Mouse (Mus musculus) testis, postnatal 10 days (tissue): ENCODE results near the gene Ralgapa2.

ENCODE experiments used
- DNase-seq: peaks from one replicate; pipeline ENCODE4 v3.0.0; 2021; ENCODE audit warnings: low spot score

Ralgapa2 gene

DNA sequence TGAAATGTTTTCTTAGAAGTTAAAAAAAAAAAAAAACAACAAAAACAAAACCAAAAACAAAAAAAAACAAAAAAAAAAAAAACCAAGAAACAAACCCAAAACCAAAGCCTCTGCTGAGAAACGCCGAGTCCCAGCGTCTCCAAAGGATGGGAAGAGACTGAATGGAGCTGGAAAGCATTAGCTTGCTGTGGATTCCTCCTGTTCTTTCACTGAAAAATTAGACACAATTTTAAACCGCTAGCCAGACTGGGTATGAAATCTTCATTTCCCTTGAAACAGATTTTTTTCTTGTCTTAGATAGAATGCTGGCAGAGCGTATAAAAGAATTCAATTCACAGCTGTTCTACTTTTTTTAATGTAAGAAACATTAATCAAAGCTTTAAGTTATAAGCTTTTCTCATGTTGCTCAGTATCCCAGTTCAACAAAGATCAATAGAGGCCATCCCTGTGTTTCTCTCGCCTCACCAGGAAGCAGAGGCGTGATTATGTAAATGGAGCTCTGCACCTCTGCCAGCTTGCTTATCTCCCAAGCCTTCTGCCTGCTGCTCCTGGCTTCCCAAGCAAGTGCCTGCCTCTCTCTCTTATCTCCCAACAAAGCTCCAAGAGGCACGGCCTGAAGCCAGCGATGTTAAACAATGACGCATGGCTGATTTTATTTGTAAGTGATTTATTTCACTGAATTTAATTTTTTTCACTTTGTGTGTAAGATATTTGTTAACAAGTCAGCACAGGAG is 253.2 kb downstream of the Ralgapa2 start:
- DNase-seq = no peak

DNA sequence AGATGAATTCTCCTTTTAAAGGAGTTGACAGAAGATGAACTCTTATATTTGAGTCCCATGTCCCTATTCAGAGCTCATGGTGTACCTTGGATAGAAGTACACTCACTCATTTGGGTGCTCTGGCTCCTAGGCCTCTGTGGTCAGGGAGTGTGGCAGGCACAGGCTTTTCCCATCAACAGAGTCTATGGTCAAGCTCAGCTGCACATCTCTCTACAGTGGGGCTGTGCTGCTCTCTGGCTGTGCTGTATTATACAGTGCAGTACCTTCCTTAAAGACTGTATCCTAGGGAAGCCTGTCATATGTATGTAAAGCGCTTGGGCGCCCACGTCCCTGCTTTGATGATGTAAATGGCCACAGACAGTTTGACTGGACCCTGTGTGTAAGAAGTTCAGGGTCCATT is 254.5 kb downstream of the Ralgapa2 start:
- DNase-seq = no peak

- DNase-seq = no peak
Observed at GRCm38 (mm10) chr2:146257037-146257436, 255.1 kb downstream of the Ralgapa2 start.

DNA sequence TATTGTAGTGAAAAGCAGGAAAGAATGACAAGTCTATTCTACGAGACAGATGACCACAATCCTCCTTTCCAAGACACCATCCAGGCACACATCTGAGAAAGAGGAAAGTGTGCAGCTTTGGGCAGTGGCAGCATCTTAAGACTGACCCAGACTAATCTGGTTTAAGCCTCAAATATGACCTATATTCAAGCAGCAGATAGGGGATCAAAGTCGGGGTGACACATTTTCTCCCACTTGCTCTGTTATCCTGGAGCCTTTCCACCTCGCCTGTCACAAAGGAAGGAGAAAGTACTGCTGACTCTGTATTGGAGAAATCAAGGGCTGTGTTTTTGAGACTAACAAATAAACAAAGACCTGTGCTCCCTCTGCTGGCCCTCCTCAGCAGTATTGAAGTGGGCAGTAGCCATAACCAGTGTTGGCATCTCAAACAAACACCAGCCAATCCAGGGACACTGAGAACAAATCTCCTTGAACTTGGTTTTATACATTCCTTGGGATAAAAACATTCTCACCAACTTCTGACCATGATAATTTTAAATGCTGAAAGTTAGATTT is 255.7 kb downstream of the Ralgapa2 start:
- DNase-seq = no peak

GRCm38 (mm10) chr2:146255636-146256035 is 256.5 kb downstream of the Ralgapa2 start:
- DNase-seq = no peak

- DNase-seq = no peak
Observed at GRCm38 (mm10) chr2:146254387-146254786, 257.8 kb downstream of the Ralgapa2 start.

GRCm38 (mm10) chr2:146250236-146250904 is 261.8 kb downstream of the Ralgapa2 start:
- DNase-seq = no peak

DNA sequence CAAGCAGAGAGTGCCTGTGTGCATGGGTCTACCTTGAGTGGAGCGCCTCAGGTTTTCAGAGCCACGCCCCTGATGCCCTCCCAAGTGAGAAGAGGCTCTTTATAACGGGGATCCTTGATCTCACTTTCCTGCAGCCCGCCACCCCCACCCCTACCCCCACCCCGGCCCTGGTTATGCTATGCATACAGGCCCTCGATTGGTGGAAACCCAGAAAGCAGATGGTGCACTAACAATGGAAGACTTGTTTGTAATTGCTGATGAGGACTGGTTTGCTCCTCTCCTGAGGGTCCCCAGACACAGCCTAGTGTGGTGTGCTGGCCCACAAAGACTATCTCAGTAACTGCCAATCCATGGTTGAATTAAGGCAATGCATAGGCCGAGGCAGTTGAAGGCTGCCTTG is 263.1 kb downstream of the Ralgapa2 start:
- no peak for DNase-seq

DNA sequence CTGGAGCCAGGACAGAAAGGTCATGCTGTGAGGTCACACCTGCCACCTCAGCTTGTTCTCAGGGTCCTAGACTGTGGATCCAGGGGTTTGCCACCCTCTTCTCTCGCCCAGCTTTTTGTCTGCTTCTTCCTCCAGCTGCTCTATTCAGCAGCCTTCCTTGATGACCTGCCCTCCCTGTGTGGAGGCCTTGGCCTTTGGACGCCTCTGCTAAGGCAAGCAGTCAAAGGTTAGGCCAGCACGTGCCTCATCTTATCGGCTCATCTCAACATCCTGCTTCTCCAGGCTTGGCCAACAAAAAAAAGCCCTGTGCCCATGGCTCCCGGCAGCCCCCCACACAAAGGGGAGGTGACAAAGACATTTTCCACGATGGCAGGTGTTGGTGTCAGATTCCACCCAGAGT is 264.6 kb downstream of the Ralgapa2 start:
- no peak for DNase-seq

- no peak for DNase-seq
Observed at GRCm38 (mm10) chr2:146246409-146247075, 265.6 kb downstream of the Ralgapa2 start.

DNA sequence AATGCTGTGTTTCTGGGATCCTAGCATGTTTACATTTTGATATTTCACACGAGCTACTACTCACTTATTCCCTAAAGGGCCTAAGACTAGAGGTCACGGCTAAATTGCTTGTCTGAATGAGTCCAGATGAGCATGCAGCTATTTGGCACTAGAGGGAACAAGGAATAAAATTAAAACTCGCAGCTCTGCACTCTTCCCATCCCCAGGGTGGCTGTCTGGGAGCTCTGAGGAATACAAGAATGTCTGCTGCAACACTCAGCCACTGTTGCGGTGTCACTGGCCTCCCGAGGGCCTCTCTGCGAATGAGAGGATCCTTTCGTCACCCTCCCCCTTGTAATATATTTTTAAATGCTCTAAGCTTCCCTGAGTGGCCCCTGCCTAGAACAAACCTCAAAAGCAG is 266.7 kb downstream of the Ralgapa2 start:
- no peak for DNase-seq

DNA sequence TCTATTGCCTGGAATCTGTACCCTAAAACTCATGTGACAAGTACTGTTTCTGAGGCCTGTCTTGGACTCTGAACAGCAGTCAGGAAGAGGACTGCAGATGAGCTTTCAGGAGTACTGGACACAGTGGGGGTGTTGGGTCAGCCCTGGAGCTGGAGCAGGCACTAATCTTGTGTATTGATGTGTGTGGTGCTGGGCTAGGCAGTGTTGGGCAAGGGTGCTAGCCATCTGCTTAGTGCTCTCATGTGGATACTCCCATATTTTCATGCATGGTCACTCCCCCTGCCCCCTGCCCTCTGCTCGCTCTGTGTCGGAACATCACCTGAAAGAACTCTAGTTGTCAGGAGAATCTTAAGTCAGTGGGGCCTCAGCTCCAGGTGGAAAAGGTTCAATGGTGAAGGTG is 268.1 kb downstream of the Ralgapa2 start:
- DNase-seq = no peak

GRCm38 (mm10) chr2:146239196-146239747 is 272.9 kb downstream of the Ralgapa2 start:
- no peak for DNase-seq

DNA sequence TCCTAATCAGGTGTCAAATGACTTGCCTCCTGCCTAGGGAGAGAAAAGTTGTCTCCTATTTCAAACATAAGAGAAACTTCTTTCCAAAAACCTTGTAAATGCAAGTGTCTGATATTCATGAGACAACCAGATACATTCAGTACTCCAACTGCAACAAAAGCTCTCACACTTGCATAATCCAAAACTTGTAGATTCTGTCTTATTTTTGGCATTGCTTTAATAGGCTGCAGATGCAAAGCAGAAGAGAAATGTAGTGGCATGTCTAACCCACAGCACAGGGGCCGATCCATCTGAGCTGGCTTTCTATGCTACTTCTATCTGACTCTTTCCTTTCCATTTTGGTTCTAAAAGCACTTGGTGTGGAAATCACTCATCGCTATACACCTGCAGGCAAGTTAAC is 280.7 kb downstream of the Ralgapa2 start:
- DNase-seq = no peak

- no peak for DNase-seq
Observed at GRCm38 (mm10) chr2:146228435-146228834, 283.7 kb downstream of the Ralgapa2 start.

DNA sequence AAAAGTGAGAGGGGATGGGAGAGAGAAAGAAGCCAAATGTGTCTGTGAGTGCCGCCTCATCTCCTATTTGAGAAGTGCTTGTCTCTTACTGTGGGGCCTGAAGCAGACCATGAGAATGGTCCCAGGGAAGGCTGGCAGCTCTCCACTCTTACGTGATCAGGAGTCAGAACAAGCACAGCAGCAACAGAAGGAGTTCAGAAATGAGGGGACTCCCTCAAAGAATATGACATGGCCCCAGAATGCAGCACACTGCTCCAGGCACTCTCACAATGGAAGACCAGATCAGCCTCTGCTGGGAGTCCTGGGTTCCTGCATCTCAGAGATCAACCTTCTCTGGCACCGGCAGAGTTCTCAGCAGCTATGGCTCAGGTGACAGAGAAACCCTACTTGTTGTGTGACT is 284.5 kb downstream of the Ralgapa2 start:
- DNase-seq = no peak

DNA sequence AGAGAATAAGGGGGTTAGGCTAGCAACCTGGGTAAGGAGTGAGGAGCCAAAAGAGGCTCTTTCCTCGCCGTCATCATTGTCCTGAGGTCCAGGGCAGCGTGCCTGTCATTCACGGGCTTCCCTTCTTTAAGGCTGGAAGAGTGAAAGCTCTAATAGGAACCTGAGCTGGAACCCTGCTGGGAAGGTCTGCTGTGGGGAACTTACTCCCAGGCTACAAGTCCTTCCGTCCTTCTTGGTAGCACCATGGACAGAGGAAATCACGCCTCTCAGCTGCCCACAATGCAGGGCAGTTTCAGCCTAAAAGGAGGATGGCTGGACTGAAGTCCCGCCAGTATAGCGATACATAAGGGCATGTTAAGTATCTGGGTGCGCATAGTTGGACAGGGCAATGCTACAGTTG is 285.7 kb downstream of the Ralgapa2 start:
- DNase-seq = peak; percentile 59

- no peak for DNase-seq
Observed at GRCm38 (mm10) chr2:146225818-146226217, 286.3 kb downstream of the Ralgapa2 start.

DNA sequence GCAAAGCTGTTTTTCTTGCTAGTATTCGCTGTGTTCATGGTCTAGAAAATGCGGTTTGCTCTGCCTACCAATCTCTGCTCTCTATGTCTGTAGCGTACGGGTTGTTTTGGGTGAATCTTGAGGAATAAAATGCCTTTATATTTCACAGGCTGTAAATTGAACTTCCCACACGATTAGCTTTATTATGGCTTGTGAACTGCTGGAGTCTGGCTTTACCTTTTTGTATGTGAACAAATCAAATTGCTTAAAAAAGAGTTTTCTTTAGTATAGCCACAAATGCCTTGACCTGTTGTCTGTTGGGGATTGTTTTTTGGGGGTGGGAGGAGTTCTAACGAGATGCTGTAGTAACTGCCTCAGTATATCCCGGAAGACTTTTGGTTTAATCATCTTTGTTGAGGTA is 288.0 kb downstream of the Ralgapa2 start:
- no peak for DNase-seq

GRCm38 (mm10) chr2:146223176-146223905 is 288.8 kb downstream of the Ralgapa2 start:
- no peak for DNase-seq

DNA sequence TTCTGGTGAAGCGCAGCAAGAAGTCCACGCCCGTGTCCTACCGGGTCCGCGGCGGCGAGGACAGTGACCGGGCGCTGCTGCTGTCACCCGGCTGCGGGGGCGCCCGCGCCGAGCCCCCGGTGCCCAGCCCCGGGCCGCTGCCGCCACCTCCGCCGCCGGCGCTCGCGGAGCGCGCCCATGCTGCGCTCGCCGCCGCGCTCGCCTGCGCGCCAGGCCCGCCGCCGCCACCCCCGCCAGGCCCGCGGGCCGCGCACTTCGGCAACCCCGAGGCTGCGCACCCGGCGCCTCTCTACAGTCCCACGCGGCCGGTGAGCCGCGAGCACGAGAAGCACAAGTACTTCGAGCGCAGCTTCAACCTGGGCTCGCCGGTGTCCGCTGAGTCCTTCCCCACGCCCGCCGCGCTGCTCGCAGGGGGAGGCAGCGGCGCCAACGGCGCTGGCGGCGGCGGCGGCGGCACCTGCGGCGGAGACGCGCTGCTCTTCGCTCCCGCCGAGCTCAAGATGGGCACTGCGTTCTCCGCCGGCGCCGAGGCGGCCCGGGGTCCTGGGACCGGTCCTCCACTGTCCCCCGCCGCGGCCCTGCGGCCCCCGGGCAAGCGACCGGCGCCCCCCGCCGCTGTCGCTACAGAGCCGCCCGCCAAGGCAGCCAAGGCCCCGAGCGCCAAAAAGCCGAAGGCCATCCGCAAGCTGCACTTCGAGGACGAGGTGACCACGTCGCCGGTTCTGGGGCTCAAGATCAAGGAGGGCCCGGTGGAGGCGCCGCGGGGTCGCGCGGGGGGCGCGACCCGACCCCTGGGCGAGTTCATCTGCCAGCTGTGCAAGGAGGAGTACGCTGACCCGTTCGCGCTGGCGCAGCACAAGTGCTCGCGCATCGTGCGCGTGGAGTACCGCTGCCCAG is 289.6 kb downstream of the Ralgapa2 start:
- peak; percentile 44 for DNase-seq
